Mouse (Mus musculus): ENCODE results near the gene Ctnna2.

- TF ChIP-seq CTCF (IDR thresholded peaks at IDR 0.05; ENCODE audit: extremely low read depth, insufficient read length, insufficient replicate concordance, low read depth, low read length) (no peak), POLR2A (IDR thresholded peaks at IDR 0.05; ENCODE audit: low read depth, low read length) (no peak)
Observed at GRCm38 (mm10) chr6:77373132-77373531, 606.4 kb downstream of the Ctnna2 start.

Data from small intestine, adult 2 months (tissue).